Mouse (Mus musculus): ENCODE results near the gene Serp2. TPM values are rescaled to one million over a fixed set of nuclear protein-coding genes. Genes with fewer than 3 reads are reported as not detected.

Gene Serp2
- polyA plus RNA-seq, 1 experiment, result not detected

- Histone ChIP-seq H3K4me3 (ENCODE audit: insufficient read depth, low read depth, low read length) (no peak overlapping the region; the same call in 1 of the 2 replicates), H3K27ac (ENCODE audit: insufficient read depth, low read depth, low read length) (no peak overlapping the region), H3K4me1 (ENCODE audit: control insufficient read depth, insufficient read depth, low read length) (peaks cover 10% of the 10 kb centered on the region)
- TF ChIP-seq CTCF (IDR thresholded peaks at IDR 0.05; ENCODE audit: insufficient read depth, low read depth, low read length), result no peak
- no peak for TF ChIP-seq POLR2A (IDR thresholded peaks at IDR 0.05; ENCODE audit: insufficient read depth, low read depth, low read length)
- WGBS, result 33% methylated on average over 10 of the region's 10 CpGs
These were observed 23.4 kb downstream of the Serp2 start for GRCm38 (mm10) chr14:76533170-76533815.

- no peak for TF ChIP-seq CTCF (IDR thresholded peaks at IDR 0.05; ENCODE audit: insufficient read depth, low read depth, low read length)
- no peak for TF ChIP-seq POLR2A (IDR thresholded peaks at IDR 0.05; ENCODE audit: insufficient read depth, low read depth, low read length)
- Histone ChIP-seq H3K27ac (ENCODE audit: insufficient read depth, low read depth, low read length) (no peak overlapping the region), H3K4me3 (ENCODE audit: insufficient read depth, low read depth, low read length) (no peak overlapping the region; the same call in 1 of the 2 replicates), H3K4me1 (ENCODE audit: control insufficient read depth, insufficient read depth, low read length) (peaks cover 10% of the 10 kb centered on the region)
- 69% methylated on average over 20 of the region's 20 CpGs for WGBS
These were observed 24.2 kb downstream of the Serp2 start for GRCm38 (mm10) chr14:76532257-76533169.

- TF ChIP-seq POLR2A (IDR thresholded peaks at IDR 0.05; ENCODE audit: insufficient read depth, low read depth, low read length) (no peak), CTCF (IDR thresholded peaks at IDR 0.05; ENCODE audit: insufficient read depth, low read depth, low read length) (no peak)
- 93% methylated on average over 7 of the region's 7 CpGs for WGBS
- Histone ChIP-seq H3K27ac (ENCODE audit: insufficient read depth, low read depth, low read length) (no peak overlapping the region), H3K4me1 (ENCODE audit: control insufficient read depth, insufficient read depth, low read length) (peaks cover 6% of the 10 kb centered on the region; the same call in 1 of the 2 replicates), H3K4me3 (ENCODE audit: insufficient read depth, low read depth, low read length) (no peak overlapping the region)
These were observed 25.5 kb downstream of the Serp2 start for GRCm38 (mm10) chr14:76531027-76531660.

GRCm38 (mm10) chr14:76528641-76529040, 28.0 kb downstream of the Serp2 start:
- TF ChIP-seq POLR2A (IDR thresholded peaks at IDR 0.05; ENCODE audit: insufficient read depth, low read depth, low read length), result no peak
- TF ChIP-seq CTCF (IDR thresholded peaks at IDR 0.05; ENCODE audit: insufficient read depth, low read depth, low read length), result no peak
- H3K4me3 ChIP-seq (ENCODE audit: insufficient read depth, low read depth, low read length), result no peak overlapping the region
- 55% methylated on average over 5 of the region's 5 CpGs for WGBS

GRCm38 (mm10) chr14:76527758-76528313, 28.9 kb downstream of the Serp2 start:
- Histone ChIP-seq H3K27ac (ENCODE audit: insufficient read depth, low read depth, low read length) (no peak overlapping the region), H3K4me1 (ENCODE audit: control insufficient read depth, insufficient read depth, low read length) (peaks cover 4% of the 10 kb centered on the region), H3K4me3 (ENCODE audit: insufficient read depth, low read depth, low read length) (no peak overlapping the region)
- WGBS, result 85% methylated on average over 9 of the region's 9 CpGs
- TF ChIP-seq CTCF (IDR thresholded peaks at IDR 0.05; ENCODE audit: insufficient read depth, low read depth, low read length) (no peak), POLR2A (IDR thresholded peaks at IDR 0.05; ENCODE audit: insufficient read depth, low read depth, low read length) (no peak)

More at GRCm38 (mm10) chr14:76528641-76529040, 28.0 kb downstream of the Serp2 start:
- no peak overlapping the region for H3K27ac ChIP-seq (ENCODE audit: insufficient read depth, low read depth, low read length)
- peaks cover 8% of the 10 kb centered on the region for H3K4me1 ChIP-seq (ENCODE audit: control insufficient read depth, insufficient read depth, low read length)

GRCm38 (mm10) chr14:76527030-76527719, 29.5 kb downstream of the Serp2 start:
- TF ChIP-seq CTCF (IDR thresholded peaks at IDR 0.05; ENCODE audit: insufficient read depth, low read depth, low read length) (no peak), POLR2A (IDR thresholded peaks at IDR 0.05; ENCODE audit: insufficient read depth, low read depth, low read length) (no peak)
- WGBS, result 95% methylated on average over 20 of the region's 20 CpGs
- Histone ChIP-seq H3K4me1 (ENCODE audit: control insufficient read depth, insufficient read depth, low read length) (peaks cover 2% of the 10 kb centered on the region), H3K27ac (ENCODE audit: insufficient read depth, low read depth, low read length) (no peak overlapping the region), H3K4me3 (ENCODE audit: insufficient read depth, low read depth, low read length) (no peak overlapping the region)

- no peak overlapping the region for H3K4me3 ChIP-seq (ENCODE audit: insufficient read depth, low read depth, low read length)
- TF ChIP-seq CTCF (IDR thresholded peaks at IDR 0.05; ENCODE audit: insufficient read depth, low read depth, low read length), result no peak
- TF ChIP-seq POLR2A (IDR thresholded peaks at IDR 0.05; ENCODE audit: insufficient read depth, low read depth, low read length), result no peak
- H3K4me1 ChIP-seq (ENCODE audit: control insufficient read depth, insufficient read depth, low read length), result peaks cover 2% of the 10 kb centered on the region
- no peak overlapping the region for H3K27ac ChIP-seq (ENCODE audit: insufficient read depth, low read depth, low read length)
- 89% methylated on average over 6 of the region's 6 CpGs for WGBS
These were observed 30.2 kb downstream of the Serp2 start for GRCm38 (mm10) chr14:76526467-76526866.

GRCm38 (mm10) chr14:76523344-76523743, 33.3 kb downstream of the Serp2 start:
- Histone ChIP-seq H3K4me3 (ENCODE audit: insufficient read depth, low read depth, low read length) (no peak overlapping the region), H3K27ac (ENCODE audit: insufficient read depth, low read depth, low read length) (no peak overlapping the region)
- 93% methylated on average over 1 of the region's 1 CpGs for WGBS

More at GRCm38 (mm10) chr14:76523344-76523743, 33.3 kb downstream of the Serp2 start:
- peaks cover 2% of the 10 kb centered on the region for H3K4me1 ChIP-seq (ENCODE audit: control insufficient read depth, insufficient read depth, low read length)
- TF ChIP-seq POLR2A (IDR thresholded peaks at IDR 0.05; ENCODE audit: insufficient read depth, low read depth, low read length), result no peak
- no peak for TF ChIP-seq CTCF (IDR thresholded peaks at IDR 0.05; ENCODE audit: insufficient read depth, low read depth, low read length)

All from olfactory bulb, adult 2 months (tissue).